Mouse (Mus musculus) erythroblast, embryonic 14.5 days (primary cell): ENCODE data around the gene Smagp.

Experiments
- GATA1 ChIP-seq: IDR thresholded peaks from 2 replicates; pipeline ENCODE4 v1.6.1; 2012; ENCODE audit warnings: low read length, inconsistent platforms, mixed read lengths
- TAL1 ChIP-seq: IDR thresholded peaks from 3 replicates; pipeline ENCODE4 v1.6.1; 2012; ENCODE audit warnings: low read length, inconsistent platforms, mixed read lengths

DNA sequence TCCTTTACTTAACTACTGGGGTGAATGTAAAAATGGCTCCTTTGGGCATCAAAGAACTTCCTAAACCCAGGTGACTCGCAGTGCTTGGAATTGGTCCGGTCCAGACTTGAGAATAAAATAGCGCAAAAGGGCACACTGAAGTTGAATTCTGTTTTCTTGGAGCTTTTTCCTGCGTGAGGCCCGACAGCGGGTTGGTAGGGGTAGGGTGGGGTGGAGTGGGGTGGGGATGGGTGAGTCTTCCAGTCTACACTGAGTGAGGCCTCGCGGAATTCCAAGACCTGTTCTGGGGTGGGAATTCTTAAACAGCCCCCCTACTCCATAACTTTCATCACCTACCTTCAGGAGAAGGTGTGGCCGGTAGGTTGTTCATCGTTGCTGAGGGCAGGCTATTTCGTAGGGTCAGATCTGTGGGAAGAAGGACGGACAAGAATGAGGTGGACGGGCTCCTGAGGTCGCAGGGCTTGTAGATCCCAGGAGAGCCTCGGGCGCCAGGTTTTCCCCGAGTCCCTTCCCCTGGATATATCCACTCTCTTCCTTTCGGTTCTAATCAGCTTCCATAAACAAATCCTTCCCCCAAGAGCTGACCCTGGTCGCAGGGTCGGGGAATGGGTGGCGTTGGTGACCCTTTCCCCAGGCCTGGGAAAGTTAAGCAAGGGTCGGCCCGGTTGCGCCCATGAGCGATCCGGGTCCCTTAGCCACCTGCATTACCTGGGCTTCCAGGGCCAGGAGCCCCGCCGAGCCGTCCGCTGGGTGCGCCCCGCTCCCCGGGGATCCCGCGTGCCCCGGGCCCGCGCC lies 692 bp downstream of the Smagp start:
- no peak for TF ChIP-seq TAL1
- TF ChIP-seq GATA1: no peak
